Mouse (Mus musculus) neural tube, embryonic 11.5 days (tissue): ENCODE measurements at regions not wholly inside any gene's neighbourhood (a gene's known extent, or its start where the extent isn't known, plus 50 kb on each side); places are given as distances from the start of the nearest gene placed in this dataset.

Experiments used
- ATAC-seq: fragments of 200-750 bp; cut with Nextera tagmentation; 2 replicates; pipeline ENCODE4 v1.8.0; 2017; ENCODE audit warnings: moderate number of reproducible peaks, mild to moderate bottlenecking, moderate TSS enrichment, moderate library complexity; ENCODE audit not compliant: insufficient read depth, low FRiP score, low TSS enrichment
- DNase-seq: peaks from one replicate; pipeline ENCODE4 v3.0.0-alpha.2; 2015; ENCODE audit warnings: low spot score
- H3K27ac ChIP-seq: fragments of 300-500 bp; sonication (generic); 2 replicates; pipeline ENCODE4 v1.5.1; 2014; ENCODE audit warnings: low read depth, mild to moderate bottlenecking, low read length
- H3K27me3 ChIP-seq: fragments of 300-500 bp; sonication (generic); 2 replicates; pipeline ENCODE4 v1.6.1; 2014; ENCODE audit warnings: mild to moderate bottlenecking, low read length, mixed read lengths; ENCODE audit not compliant: control insufficient read depth, insufficient read depth
- H3K36me3 ChIP-seq: fragments of 300-500 bp; sonication (generic); 2 replicates; pipeline ENCODE4 v1.6.1; 2014; ENCODE audit warnings: mild to moderate bottlenecking, low read length, moderate library complexity, mixed read lengths; ENCODE audit not compliant: control insufficient read depth, insufficient read depth
- H3K4me1 ChIP-seq: fragments of 300-500 bp; sonication (generic); 2 replicates; pipeline ENCODE4 v1.6.1; 2014; ENCODE audit warnings: low read length, mixed read lengths; ENCODE audit not compliant: control insufficient read depth, insufficient read depth
- H3K4me2 ChIP-seq: fragments of 300-500 bp; sonication (generic); 2 replicates; pipeline ENCODE4 v1.6.1; 2014; ENCODE audit warnings: low read depth, mild to moderate bottlenecking, moderate library complexity
- H3K4me3 ChIP-seq: fragments of 300-500 bp; sonication (generic); 2 replicates; pipeline ENCODE4 v1.5.1; 2014; ENCODE audit warnings: low read depth, low read length
- H3K9ac ChIP-seq: fragments of 300-500 bp; sonication (generic); 2 replicates; pipeline ENCODE4 v1.6.1; 2014; ENCODE audit warnings: mild to moderate bottlenecking, low read length
- H3K9me3 ChIP-seq: fragments of 300-500 bp; sonication (generic); 2 replicates; pipeline ENCODE4 v1.6.1; 2016; ENCODE audit warnings: low read length; ENCODE audit not compliant: control insufficient read depth
- WGBS: fragments of 180-500 bp; shearing (Covaris S2); extraction: QIAGEN DNeasy Blood & Tissue Kit; methylation state at CpG from one replicate; pipeline ENCODE4 v1.1.7; 2014; 5-methylcytosine and 5-hydroxymethylcytosine counted together

- Histone ChIP-seq H3K27ac (no peak overlapping the region), H3K9me3 (no peaks in the 10 kb centered on the region), H3K4me2 (no peak overlapping the region), H3K9ac (no peak overlapping the region), H3K4me1 (no peaks in the 10 kb centered on the region), H3K27me3 (no peaks in the 10 kb centered on the region), H3K4me3 (no peak overlapping the region), H3K36me3 (no peaks in the 10 kb centered on the region)
- ATAC-seq: no peak
- no peak for DNase-seq
- WGBS: 48% methylated on average over 4 of the region's 4 CpGs
Observed at GRCm38 (mm10) chr8:44273300-44273699, 563.5 kb upstream of the Adam34 start.

DNA sequence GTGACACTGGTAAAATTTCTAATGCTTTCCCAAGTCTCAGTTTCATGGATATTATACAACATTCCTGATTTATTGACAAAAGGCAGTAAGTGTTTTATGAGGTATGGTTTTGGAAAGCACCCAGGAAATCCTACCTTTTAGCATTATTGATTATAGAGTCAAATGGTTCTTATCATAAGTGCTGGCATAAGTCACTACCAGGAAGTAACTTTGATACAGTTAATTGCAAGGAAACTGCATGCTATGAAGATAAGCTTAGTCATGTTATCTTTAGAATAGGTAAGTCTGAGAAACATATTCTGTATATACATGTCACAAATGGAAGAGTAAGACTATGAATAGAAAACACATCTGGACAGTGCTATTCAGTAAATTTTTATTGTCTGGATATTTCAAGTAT lies 608.4 kb upstream of the Adam34 start:
- Histone ChIP-seq H3K36me3 (no peaks in the 10 kb centered on the region), H3K4me2 (no peak overlapping the region), H3K27me3 (no peaks in the 10 kb centered on the region), H3K4me3 (no peak overlapping the region), H3K4me1 (no peaks in the 10 kb centered on the region), H3K27ac (no peak overlapping the region), H3K9me3 (no peaks in the 10 kb centered on the region), H3K9ac (no peak overlapping the region)
- ATAC-seq (no peak), DNase-seq (no peak)

GRCm38 (mm10) chr8:44334323-44334993 lies 600.8 kb upstream of the Fat1 start:
- no peak for ATAC-seq
- DNase-seq: no peak
- Histone ChIP-seq H3K9me3 (no peaks in the 10 kb centered on the region), H3K4me3 (no peak overlapping the region), H3K4me1 (no peaks in the 10 kb centered on the region), H3K4me2 (no peak overlapping the region), H3K27me3 (no peaks in the 10 kb centered on the region), H3K9ac (no peak overlapping the region), H3K27ac (no peak overlapping the region), H3K36me3 (no peaks in the 10 kb centered on the region)
- WGBS: 85% methylated on average over 6 of the region's 6 CpGs

DNA sequence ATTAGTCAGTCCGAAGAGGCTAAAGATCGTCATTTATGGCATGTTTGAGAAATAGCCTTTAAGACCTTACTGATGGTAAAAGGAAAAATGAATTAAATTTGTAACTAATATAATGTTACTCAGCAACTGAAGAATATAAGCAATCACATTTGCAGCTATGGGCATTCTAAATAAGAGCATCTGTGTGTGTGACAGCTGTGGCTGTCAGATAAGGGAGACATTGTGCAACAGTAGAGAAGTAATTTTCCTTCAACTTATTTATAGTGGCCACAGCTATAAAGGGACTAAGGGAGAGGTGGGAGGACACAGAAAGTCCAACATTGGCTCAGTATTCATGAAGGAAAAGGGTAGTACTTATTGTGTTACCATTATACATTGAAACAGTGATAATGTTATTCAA lies 591.8 kb upstream of the Fat1 start:
- Histone ChIP-seq H3K9me3 (no peaks in the 10 kb centered on the region), H3K36me3 (no peaks in the 10 kb centered on the region), H3K4me2 (no peak overlapping the region), H3K4me1 (no peaks in the 10 kb centered on the region), H3K4me3 (no peak overlapping the region), H3K27me3 (no peaks in the 10 kb centered on the region), H3K27ac (no peak overlapping the region), H3K9ac (no peak overlapping the region)
- ATAC-seq: no peak
- WGBS: 91% methylated on average over 2 of the region's 2 CpGs
- DNase-seq: no peak

GRCm38 (mm10) chr8:44343924-44344323 lies 591.3 kb upstream of the Fat1 start:
- no peaks in the 10 kb centered on the region for H3K4me1 ChIP-seq
- no peak overlapping the region for H3K9ac ChIP-seq
- H3K4me3 ChIP-seq: no peak overlapping the region
- no peak overlapping the region for H3K4me2 ChIP-seq
- H3K36me3 ChIP-seq: no peaks in the 10 kb centered on the region
- H3K27me3 ChIP-seq: no peaks in the 10 kb centered on the region
- H3K9me3 ChIP-seq: no peaks in the 10 kb centered on the region
- no peak overlapping the region for H3K27ac ChIP-seq
- 79% methylated on average over 2 of the region's 2 CpGs for WGBS
- no peak for ATAC-seq
- no peak for DNase-seq

DNA sequence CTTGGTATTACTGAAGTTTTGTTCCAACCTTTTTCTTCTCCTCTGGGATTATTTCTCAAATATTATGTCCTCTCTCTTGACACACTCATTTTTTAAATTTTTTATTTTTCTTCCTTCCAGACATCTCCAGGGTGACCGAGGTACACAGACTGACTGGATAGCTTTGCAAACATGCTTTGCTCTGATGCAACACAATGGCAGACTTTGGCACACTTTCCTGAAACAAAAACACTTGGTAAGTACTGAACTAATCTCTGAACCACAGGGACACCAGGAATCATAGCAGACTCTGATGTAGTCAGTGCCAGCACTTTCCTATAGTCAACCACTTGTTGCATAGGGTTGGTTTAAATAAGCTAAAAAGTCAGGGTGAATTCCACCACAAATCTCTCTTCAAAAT lies 587.8 kb upstream of the Fat1 start:
- Histone ChIP-seq H3K4me1 (no peaks in the 10 kb centered on the region), H3K4me3 (no peak overlapping the region), H3K9me3 (no peaks in the 10 kb centered on the region), H3K27me3 (no peaks in the 10 kb centered on the region), H3K36me3 (no peaks in the 10 kb centered on the region), H3K4me2 (no peak overlapping the region), H3K27ac (no peak overlapping the region), H3K9ac (no peak overlapping the region)
- ATAC-seq (no peak), DNase-seq (no peak)
- WGBS: 84% methylated on average over 1 of the region's 1 CpGs

DNA sequence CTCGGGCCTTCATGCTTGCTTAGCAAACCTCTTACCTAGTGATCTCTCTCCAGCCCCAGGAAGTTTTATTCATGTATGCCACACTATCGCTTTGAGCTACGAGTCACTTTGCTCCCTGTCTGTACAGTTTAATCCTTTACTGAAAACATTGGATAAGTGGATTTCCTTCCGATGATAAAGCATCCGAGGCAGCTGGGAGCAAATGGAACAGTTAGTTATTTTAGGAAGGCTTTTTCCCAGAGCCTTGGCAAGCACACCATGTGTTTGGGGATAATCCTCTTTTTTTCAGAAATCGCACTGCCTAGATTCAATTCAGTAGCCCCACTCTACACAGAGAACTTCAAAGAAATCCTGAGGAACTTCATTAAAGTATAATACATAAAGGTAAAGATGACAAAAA lies 561.3 kb upstream of the Fat1 start:
- no peak for ATAC-seq
- 90% methylated on average over 6 of the region's 6 CpGs for WGBS
- no peak for DNase-seq

GRCm38 (mm10) chr8:44377731-44378130 lies 557.5 kb upstream of the Fat1 start:
- Histone ChIP-seq H3K4me2 (no peak overlapping the region), H3K4me1 (no peaks in the 10 kb centered on the region), H3K4me3 (no peak overlapping the region), H3K27ac (no peak overlapping the region), H3K9me3 (no peaks in the 10 kb centered on the region), H3K9ac (no peak overlapping the region), H3K27me3 (no peaks in the 10 kb centered on the region), H3K36me3 (no peaks in the 10 kb centered on the region)
- WGBS: 87% methylated on average over 3 of the region's 3 CpGs
- ATAC-seq (no peak), DNase-seq (no peak)

More for the DNA sequence above, 561.3 kb upstream of the Fat1 start:
- Histone ChIP-seq H3K9me3 (no peaks in the 10 kb centered on the region), H3K4me3 (no peak overlapping the region), H3K27me3 (no peaks in the 10 kb centered on the region), H3K4me2 (no peak overlapping the region), H3K27ac (no peak overlapping the region), H3K36me3 (no peaks in the 10 kb centered on the region), H3K9ac (no peak overlapping the region), H3K4me1 (no peaks in the 10 kb centered on the region)

- WGBS: 95% methylated on average over 6 of the region's 6 CpGs
- DNase-seq: no peak
- Histone ChIP-seq H3K9me3 (no peaks in the 10 kb centered on the region), H3K36me3 (no peaks in the 10 kb centered on the region), H3K27ac (no peak overlapping the region), H3K4me2 (no peak overlapping the region), H3K9ac (no peak overlapping the region), H3K4me3 (no peak overlapping the region), H3K4me1 (no peaks in the 10 kb centered on the region), H3K27me3 (no peaks in the 10 kb centered on the region)
- ATAC-seq: no peak
Observed at GRCm38 (mm10) chr8:44408462-44408861, 526.8 kb upstream of the Fat1 start.
